Mouse (Mus musculus): Measurements from ENCODE around the gene Hist1h2af.
"Not testable (repeated sequence)": the region's sequence is repeated elsewhere in the genome, so short reads cannot be mapped to it uniquely, and the experiment has no call there.

Gene Hist1h2af

GRCm38 (mm10) chr13:23535137-23536075 is 1.7 kb downstream of the Hist1h2af start, which contains the start of gene Hist1h3g:
Gene Hist1h3g, plus strand, starts transcription at chr13:23535422.
- peak; percentile 85 for DNase-seq (ENCODE audit: low spot score)

GRCm38 (mm10) chr13:23536076-23536822 is 2.5 kb downstream of the Hist1h2af start:
- no peak for DNase-seq (ENCODE audit: low spot score)

- DNase-seq (ENCODE audit: low spot score), result no peak
Measured at GRCm38 (mm10) chr13:23537006-23537710, 3.5 kb downstream of the Hist1h2af start.

- DNase-seq (ENCODE audit: low spot score), result no peak
Measured at GRCm38 (mm10) chr13:23538249-23538648, 4.5 kb downstream of the Hist1h2af start.

GRCm38 (mm10) chr13:23539821-23540220 is 6.1 kb downstream of the Hist1h2af start:
- DNase-seq (ENCODE audit: low spot score), result not testable (repeated sequence)

- no peak for DNase-seq (ENCODE audit: low spot score)
Measured at GRCm38 (mm10) chr13:23541497-23541896, 7.8 kb downstream of the Hist1h2af start.

- DNase-seq (ENCODE audit: low spot score), result not testable (repeated sequence)
Measured at GRCm38 (mm10) chr13:23542225-23542980, 8.7 kb downstream of the Hist1h2af start.

GRCm38 (mm10) chr13:23542999-23543607 is 9.4 kb downstream of the Hist1h2af start, which contains the start of gene Hist1h2bh:
Gene Hist1h2bh, minus strand, starts transcription at chr13:23543392.
- DNase-seq (ENCODE audit: low spot score), result peak; percentile 81

- DNase-seq (ENCODE audit: low spot score), result peak; percentile 94
Measured at GRCm38 (mm10) chr13:23543965-23544786, 10.5 kb downstream of the Hist1h2af start, which contains the start of gene Hist1h3f. Gene Hist1h3f, plus strand, starts transcription at chr13:23544052.

- DNase-seq (ENCODE audit: low spot score), result not testable (repeated sequence)
Measured at GRCm38 (mm10) chr13:23544787-23545120, 11.0 kb downstream of the Hist1h2af start.

GRCm38 (mm10) chr13:23546694-23547093 is 13.0 kb downstream of the Hist1h2af start:
- no peak for DNase-seq (ENCODE audit: low spot score)

GRCm38 (mm10) chr13:23550761-23551145 is 17.0 kb downstream of the Hist1h2af start:
- no peak for DNase-seq (ENCODE audit: low spot score)

GRCm38 (mm10) chr13:23551146-23551834 is 17.6 kb downstream of the Hist1h2af start, which contains the start of gene Hist1h4f:
Gene Hist1h4f, minus strand, starts transcription at chr13:23551648.
- DNase-seq (ENCODE audit: low spot score), result peak; percentile 94

- DNase-seq (ENCODE audit: low spot score), result no peak
Measured at GRCm38 (mm10) chr13:23551931-23552914, 18.5 kb downstream of the Hist1h2af start.

- DNase-seq (ENCODE audit: low spot score), result no peak
Measured at GRCm38 (mm10) chr13:23552962-23553361, 19.3 kb downstream of the Hist1h2af start, which contains the start of gene Hist1h1d. Gene Hist1h1d, plus strand, starts transcription at chr13:23553262.

- no peak for DNase-seq (ENCODE audit: low spot score)
Measured at GRCm38 (mm10) chr13:23554393-23554792, 20.7 kb downstream of the Hist1h2af start.

- DNase-seq (ENCODE audit: low spot score), result no peak
Measured at GRCm38 (mm10) chr13:23554925-23555838, 21.5 kb downstream of the Hist1h2af start.
